Mouse (Mus musculus): ENCODE results near the gene Lin7a.

Lin7a gene

DNA sequence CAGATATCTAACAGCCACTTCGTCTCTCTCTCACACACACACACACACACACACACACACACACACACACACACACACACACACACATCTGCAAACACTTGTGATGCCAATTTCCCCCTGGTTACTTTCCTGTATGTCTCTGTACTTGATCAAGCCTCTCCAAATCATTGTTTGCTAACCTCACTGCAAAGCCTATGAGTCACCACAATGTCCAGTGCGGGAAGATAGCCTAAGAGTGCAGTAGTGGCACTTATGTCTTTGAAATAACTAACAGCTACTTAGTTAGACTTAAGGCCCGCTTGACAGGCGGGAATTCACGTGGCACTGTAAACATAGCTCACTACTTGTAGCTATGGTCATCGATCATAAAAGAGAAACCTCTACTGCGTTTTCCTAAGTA is 196.3 kb downstream of the Lin7a start:
- no peak for DNase-seq (ENCODE audit: low spot score)

All from ovary, adult 18-20 months (tissue).